Mouse (Mus musculus) ES-E14 (cell line): ENCODE data around the gene Sdhaf4.

Experiments
- CHD2 ChIP-seq: IDR thresholded peaks from 2 replicates; pipeline ENCODE4 v1.6.1; 2014; ENCODE audit warnings: mild to moderate bottlenecking, low read depth, low read length, inconsistent platforms
- ZC3H11A ChIP-seq: IDR thresholded peaks from 2 replicates; pipeline ENCODE4 v1.6.1; 2012; ENCODE audit warnings: low read depth, mild to moderate bottlenecking, inconsistent platforms, low read length, borderline replicate concordance
- ZNF384 ChIP-seq: IDR thresholded peaks from 2 replicates; pipeline ENCODE4 v1.6.1; 2012; ENCODE audit warnings: low read depth, low read length, inconsistent platforms

DNA sequence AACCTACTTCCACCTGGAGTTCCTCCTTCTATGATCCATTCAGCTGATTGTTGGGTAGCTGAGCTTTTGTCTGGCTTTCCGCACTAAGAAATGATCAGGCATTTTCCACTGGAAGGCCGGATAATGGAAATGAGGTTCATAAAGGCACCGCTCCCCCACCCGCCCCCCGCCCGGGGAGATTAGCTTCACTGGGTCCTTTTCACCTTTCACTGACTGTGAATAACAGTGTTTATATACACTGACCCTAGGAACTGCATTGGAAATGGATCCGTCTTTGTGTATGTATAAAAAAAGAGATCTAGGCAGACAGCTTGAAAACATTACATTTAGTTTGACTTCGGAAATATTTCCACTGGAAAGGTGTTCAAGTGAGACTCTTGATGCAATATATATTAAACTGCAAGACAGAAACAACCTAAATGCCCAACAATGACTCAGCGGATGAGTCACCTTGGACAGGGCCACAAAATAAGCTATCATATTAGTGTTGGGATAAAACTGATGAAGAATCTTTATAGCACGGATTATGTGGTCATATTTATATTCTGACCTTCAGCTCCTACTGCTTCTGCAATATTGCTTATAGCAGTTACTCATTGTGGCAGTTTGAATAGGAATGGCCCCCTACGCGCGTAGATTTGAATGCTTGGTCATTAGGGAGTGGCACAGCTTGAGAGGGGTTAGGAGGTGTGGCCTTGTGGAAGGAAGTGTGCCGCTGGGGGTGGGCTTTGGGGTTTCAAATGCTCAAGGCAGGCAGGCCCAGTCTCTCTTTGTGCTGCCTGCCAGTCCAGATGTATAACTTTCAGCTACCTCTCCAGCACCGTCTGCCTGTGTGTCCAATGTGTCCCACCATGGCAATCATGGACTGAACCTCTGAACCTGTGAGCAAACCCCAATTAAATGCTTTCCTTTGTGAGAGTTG, 56.4 kb downstream of the Sdhaf4 start:
- TF ChIP-seq ZNF384 (no peak), CHD2 (no peak), ZC3H11A (no peak)
